Mouse (Mus musculus): ENCODE results near the gene Vti1a. TPM values are rescaled to one million over a fixed set of nuclear protein-coding genes. Genes with fewer than 3 reads are reported as not detected.

Vti1a gene
- polyA plus RNA-seq, 1 experiment from 2014 or later: 26.7 TPM

DNA sequence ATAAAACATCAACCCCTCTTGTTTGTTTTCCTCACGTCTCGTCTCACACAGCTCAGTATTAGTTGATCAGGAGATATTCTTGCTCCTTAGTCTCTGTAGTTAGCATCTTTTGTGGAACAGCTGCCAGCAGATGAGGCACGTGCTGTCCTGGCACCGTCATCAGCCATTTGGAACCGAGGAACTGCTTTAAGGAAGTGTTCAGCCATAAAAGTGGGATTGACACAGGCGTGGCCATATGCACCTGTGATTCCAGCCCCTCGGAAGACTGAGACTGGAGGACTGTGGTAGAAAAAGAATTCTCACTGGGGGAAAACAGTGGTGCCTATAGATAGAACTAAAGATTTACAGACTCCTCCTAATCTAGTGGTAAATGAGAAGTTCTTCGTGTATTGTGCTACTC is 127.5 kb downstream of the Vti1a start:
- Histone ChIP-seq H3K36me3 (ENCODE audit: control insufficient read depth, insufficient read depth, low read length) (no peaks in the 10 kb centered on the region), H3K27me3 (ENCODE audit: control insufficient read depth, insufficient read depth, low read depth, low read length) (no peaks in the 10 kb centered on the region), H3K9me3 (ENCODE audit: control insufficient read depth, low read length) (no peaks in the 10 kb centered on the region), H3K4me3 (ENCODE audit: low read length) (no peak overlapping the region), H3K9ac (ENCODE audit: low read length) (no peak overlapping the region), H3K27ac (ENCODE audit: low read length) (no peak overlapping the region), H3K4me2 (ENCODE audit: low read depth, low read length) (no peak overlapping the region), H3K4me1 (replicated peaks; ENCODE audit: control insufficient read depth, insufficient read depth, low read length) (no peaks in the 10 kb centered on the region)
- no peak for ATAC-seq (ENCODE audit: low read depth)
- 78% methylated on average over 8 of the region's 8 CpGs for WGBS

DNA sequence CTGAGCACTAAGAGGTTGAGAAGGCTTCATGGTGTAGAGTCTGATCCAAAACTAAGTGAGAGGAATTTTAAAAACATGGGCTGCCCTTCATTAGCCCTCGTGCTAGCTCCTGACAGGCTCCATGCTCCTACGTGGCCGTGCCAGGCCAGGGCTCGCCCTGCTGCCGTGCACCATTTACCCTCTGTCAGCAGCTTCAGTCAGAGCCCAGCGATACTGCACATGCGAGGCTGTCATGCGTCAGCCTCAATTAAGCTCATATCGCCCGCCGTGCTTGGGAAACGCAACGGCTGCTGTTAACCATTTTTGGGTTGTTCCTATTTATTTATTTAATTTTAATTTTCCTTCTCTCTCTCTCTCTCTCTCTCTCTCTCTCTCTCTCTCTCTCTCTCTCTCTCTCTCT is 133.0 kb downstream of the Vti1a start:
- no peaks in the 10 kb centered on the region for H3K9me3 ChIP-seq (ENCODE audit: control insufficient read depth, low read length)
- H3K4me3 ChIP-seq (ENCODE audit: low read length): no peak overlapping the region
- no peaks in the 10 kb centered on the region for H3K27me3 ChIP-seq (ENCODE audit: control insufficient read depth, insufficient read depth, low read depth, low read length)
- H3K4me1 ChIP-seq (replicated peaks; ENCODE audit: control insufficient read depth, insufficient read depth, low read length): no peaks in the 10 kb centered on the region
- ATAC-seq (ENCODE audit: low read depth): no peak
- WGBS: 64% methylated on average over 13 of the region's 13 CpGs
- no peaks in the 10 kb centered on the region for H3K36me3 ChIP-seq (ENCODE audit: control insufficient read depth, insufficient read depth, low read length)
- no peak overlapping the region for H3K4me2 ChIP-seq (ENCODE audit: low read depth, low read length)
- no peak overlapping the region for H3K9ac ChIP-seq (ENCODE audit: low read length)
- H3K27ac ChIP-seq (ENCODE audit: low read length): no peak overlapping the region

DNA sequence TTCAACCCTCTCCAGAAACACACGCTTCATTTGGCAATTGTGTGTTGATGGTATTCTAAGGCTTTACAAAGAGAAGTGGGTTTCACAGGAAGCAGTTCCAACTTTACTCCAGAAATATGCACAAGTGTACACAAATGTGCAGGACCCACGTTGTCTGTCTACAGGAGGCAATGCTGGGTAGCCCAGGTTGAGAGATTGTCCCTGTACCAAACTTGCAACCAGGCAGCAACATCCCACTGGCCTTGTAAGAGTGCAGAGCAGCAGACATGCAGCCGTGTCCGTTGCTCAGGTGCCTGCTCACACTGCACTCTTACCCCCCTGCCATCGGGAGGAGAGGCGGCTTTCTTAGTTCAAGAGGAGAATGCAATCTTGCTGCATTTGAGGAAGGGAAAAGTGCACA is 133.4 kb downstream of the Vti1a start:
- ATAC-seq (ENCODE audit: low read depth): no peak
- H3K27ac ChIP-seq (ENCODE audit: low read length): no peak overlapping the region
- H3K4me2 ChIP-seq (ENCODE audit: low read depth, low read length): no peak overlapping the region
- WGBS: 62% methylated on average over 6 of the region's 6 CpGs
- no peaks in the 10 kb centered on the region for H3K9me3 ChIP-seq (ENCODE audit: control insufficient read depth, low read length)
- no peak overlapping the region for H3K9ac ChIP-seq (ENCODE audit: low read length)
- no peaks in the 10 kb centered on the region for H3K27me3 ChIP-seq (ENCODE audit: control insufficient read depth, insufficient read depth, low read depth, low read length)
- H3K36me3 ChIP-seq (ENCODE audit: control insufficient read depth, insufficient read depth, low read length): no peaks in the 10 kb centered on the region
- no peaks in the 10 kb centered on the region for H3K4me1 ChIP-seq (replicated peaks; ENCODE audit: control insufficient read depth, insufficient read depth, low read length)
- no peak overlapping the region for H3K4me3 ChIP-seq (ENCODE audit: low read length)

DNA sequence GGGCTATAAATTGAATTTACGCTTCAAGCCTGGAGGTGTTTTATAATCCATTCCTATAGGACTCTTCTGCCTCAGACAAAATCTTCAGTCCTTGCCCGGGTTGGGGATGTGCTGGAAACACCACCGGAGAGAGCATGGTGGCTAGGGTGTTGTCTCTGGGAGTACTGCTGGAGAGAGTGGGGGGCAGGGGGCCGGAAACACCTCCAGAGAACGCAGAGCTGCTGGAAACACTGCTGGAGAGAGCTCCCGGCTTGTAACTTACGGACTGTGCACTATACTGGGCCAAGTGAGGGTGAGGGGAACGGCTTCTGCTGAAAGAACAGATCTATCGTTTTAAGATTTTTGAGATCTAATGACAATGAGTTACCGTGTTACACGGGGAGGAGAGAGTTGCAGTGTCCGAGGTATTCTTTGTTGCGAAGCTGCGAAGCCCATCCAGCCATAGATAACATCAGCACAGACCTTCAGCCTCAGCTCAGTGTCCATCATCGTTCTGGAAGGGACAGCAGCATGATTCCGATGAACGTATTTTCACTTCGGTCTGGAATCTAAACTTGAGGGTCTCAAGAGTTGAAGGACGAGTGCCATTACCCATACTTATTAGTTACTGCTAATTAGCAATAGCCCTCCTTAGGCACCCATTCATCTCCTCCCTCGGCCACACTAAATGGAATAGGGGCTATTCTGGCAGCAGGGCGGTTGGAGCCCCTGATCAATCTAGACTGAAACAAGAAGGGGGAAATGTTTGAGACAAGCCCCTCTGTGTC is 140.4 kb downstream of the Vti1a start:
- no peak overlapping the region for H3K4me3 ChIP-seq (ENCODE audit: low read length)
- no peaks in the 10 kb centered on the region for H3K4me1 ChIP-seq (replicated peaks; ENCODE audit: control insufficient read depth, insufficient read depth, low read length)
- ATAC-seq (ENCODE audit: low read depth): peak; percentile 54; the same call in 1 of the 2 replicates
- no peak overlapping the region for H3K27ac ChIP-seq (ENCODE audit: low read length)
- H3K4me2 ChIP-seq (ENCODE audit: low read depth, low read length): no peak overlapping the region
- no peak overlapping the region for H3K9ac ChIP-seq (ENCODE audit: low read length)
- no peaks in the 10 kb centered on the region for H3K36me3 ChIP-seq (ENCODE audit: control insufficient read depth, insufficient read depth, low read length)
- WGBS: 47% methylated on average over 21 of the region's 21 CpGs
- no peaks in the 10 kb centered on the region for H3K27me3 ChIP-seq (ENCODE audit: control insufficient read depth, insufficient read depth, low read depth, low read length)
- no peaks in the 10 kb centered on the region for H3K9me3 ChIP-seq (ENCODE audit: control insufficient read depth, low read length)

DNA sequence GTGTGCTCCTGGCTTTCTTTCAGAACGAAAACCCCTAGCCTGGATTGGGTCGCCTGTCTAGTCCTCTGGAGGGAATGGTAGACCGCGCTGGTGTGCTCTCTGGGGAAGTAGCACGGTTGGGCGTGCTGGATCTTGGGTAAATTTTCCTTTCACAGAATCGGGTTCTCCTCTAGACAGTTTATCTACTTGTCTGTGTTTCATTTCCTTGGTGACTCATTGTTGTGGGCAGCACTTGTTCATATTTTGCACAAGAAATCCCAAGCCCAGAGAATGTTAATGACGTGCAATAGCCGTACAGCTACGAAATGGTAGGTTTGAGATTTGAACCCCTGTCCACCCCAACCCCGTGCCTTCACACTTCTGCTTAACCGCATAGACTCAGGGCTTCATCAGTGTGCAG is 145.9 kb downstream of the Vti1a start:
- 81% methylated on average over 12 of the region's 12 CpGs for WGBS
- H3K36me3 ChIP-seq (ENCODE audit: control insufficient read depth, insufficient read depth, low read length): no peaks in the 10 kb centered on the region
- no peak overlapping the region for H3K9ac ChIP-seq (ENCODE audit: low read length)
- no peak overlapping the region for H3K4me3 ChIP-seq (ENCODE audit: low read length)
- no peak overlapping the region for H3K4me2 ChIP-seq (ENCODE audit: low read depth, low read length)
- ATAC-seq (ENCODE audit: low read depth): no peak
- H3K27ac ChIP-seq (ENCODE audit: low read length): no peak overlapping the region
- no peaks in the 10 kb centered on the region for H3K4me1 ChIP-seq (replicated peaks; ENCODE audit: control insufficient read depth, insufficient read depth, low read length)
- no peaks in the 10 kb centered on the region for H3K27me3 ChIP-seq (ENCODE audit: control insufficient read depth, insufficient read depth, low read depth, low read length)
- H3K9me3 ChIP-seq (ENCODE audit: control insufficient read depth, low read length): no peaks in the 10 kb centered on the region

DNA sequence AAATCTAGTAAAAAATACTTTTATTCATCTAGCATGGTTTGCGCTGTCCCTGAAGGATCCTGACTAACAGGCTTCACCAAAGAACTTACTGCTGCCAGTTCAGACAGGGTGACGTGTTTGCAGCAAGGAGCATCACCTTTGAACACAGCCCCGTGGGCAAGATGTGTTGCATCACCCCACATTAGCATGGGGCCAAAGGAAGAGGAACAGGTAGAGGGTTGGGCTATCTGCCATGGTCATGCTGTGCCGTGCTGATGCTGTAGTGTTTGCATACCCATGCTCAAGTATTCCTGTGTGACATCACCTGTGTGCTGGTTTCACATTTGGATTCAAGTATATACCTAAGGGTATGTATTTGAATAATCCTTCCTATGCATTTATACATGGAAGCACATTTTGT is 147.6 kb downstream of the Vti1a start:
- WGBS: 69% methylated on average over 4 of the region's 4 CpGs
- Histone ChIP-seq H3K9ac (ENCODE audit: low read length) (no peak overlapping the region), H3K4me2 (ENCODE audit: low read depth, low read length) (no peak overlapping the region), H3K27me3 (ENCODE audit: control insufficient read depth, insufficient read depth, low read depth, low read length) (no peaks in the 10 kb centered on the region), H3K4me3 (ENCODE audit: low read length) (no peak overlapping the region), H3K27ac (ENCODE audit: low read length) (no peak overlapping the region), H3K4me1 (replicated peaks; ENCODE audit: control insufficient read depth, insufficient read depth, low read length) (peaks cover 7% of the 10 kb centered on the region), H3K36me3 (ENCODE audit: control insufficient read depth, insufficient read depth, low read length) (no peaks in the 10 kb centered on the region), H3K9me3 (ENCODE audit: control insufficient read depth, low read length) (no peaks in the 10 kb centered on the region)
- no peak for ATAC-seq (ENCODE audit: low read depth)

DNA sequence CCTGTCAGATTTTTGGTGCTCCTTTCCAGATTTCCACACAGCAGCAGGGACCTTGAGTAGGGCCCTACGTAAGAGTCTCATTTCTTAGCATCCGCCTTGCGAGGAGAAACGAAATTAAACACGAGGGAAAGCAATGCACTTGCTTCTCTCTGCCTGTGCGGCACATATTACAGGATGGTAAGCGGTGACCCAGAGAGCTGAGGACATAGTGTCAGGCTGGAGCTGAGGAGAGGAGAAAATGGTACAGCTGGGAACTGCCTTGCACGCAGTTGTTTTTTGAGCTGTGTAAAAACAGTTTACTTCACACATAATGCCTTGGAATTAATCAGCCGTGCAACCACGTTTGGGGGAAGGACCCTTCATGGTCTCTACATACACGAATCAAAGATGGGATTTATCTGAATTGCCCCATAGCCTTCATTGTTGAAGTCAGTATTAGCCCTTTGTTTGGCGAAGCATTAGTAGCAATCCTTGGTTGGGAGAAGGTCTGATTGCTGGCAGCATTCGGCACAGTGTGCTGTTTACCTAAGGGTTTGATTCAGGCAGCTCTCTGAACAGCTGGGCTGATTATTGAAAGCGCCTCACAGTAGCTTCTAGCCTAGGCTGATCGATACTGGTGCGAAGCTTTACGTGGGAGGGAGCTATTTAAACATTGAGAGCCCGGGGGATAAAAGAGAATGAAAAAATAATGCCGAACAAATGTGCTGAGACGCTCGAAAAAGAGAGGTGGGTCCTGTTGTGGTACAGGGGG is 153.4 kb downstream of the Vti1a start:
- Histone ChIP-seq H3K4me1 (replicated peaks; ENCODE audit: control insufficient read depth, insufficient read depth, low read length) (peaks cover 11% of the 10 kb centered on the region), H3K27ac (ENCODE audit: low read length) (no peak overlapping the region), H3K36me3 (ENCODE audit: control insufficient read depth, insufficient read depth, low read length) (no peaks in the 10 kb centered on the region), H3K9ac (ENCODE audit: low read length) (no peak overlapping the region), H3K27me3 (ENCODE audit: control insufficient read depth, insufficient read depth, low read depth, low read length) (no peaks in the 10 kb centered on the region), H3K4me2 (ENCODE audit: low read depth, low read length) (peak overlapping the region; percentile 18; the same call in 1 of the 2 replicates), H3K9me3 (ENCODE audit: control insufficient read depth, low read length) (no peaks in the 10 kb centered on the region), H3K4me3 (ENCODE audit: low read length) (no peak overlapping the region)
- peak; percentile 62; the same call in 1 of the 2 replicates for ATAC-seq (ENCODE audit: low read depth)
- whole genome bisulfite sequencing: 45% methylated on average over 21 of the region's 21 CpGs

DNA sequence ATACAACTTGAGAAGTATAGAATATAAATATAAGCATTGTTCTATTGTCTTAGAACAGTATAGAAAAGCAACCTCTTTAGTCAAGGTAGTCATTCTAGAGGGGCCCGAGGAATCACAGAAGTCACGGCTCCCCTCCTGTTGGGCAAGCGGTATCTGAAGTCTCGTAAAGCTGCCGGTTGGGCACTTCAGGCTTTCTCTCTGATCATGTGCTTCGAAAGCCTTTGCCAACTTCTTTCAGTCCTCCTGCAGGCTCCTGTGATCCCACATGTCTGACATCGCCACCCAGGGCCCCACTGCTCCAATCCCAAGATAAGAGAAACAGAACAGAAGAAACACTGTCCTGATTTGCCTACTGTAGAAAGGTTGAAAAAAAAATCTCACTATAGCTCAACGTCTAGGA is 156.5 kb downstream of the Vti1a start:
- WGBS: 69% methylated on average over 8 of the region's 8 CpGs
- H3K4me2 ChIP-seq (ENCODE audit: low read depth, low read length): no peak overlapping the region
- no peak overlapping the region for H3K4me3 ChIP-seq (ENCODE audit: low read length)
- no peaks in the 10 kb centered on the region for H3K36me3 ChIP-seq (ENCODE audit: control insufficient read depth, insufficient read depth, low read length)
- H3K27me3 ChIP-seq (ENCODE audit: control insufficient read depth, insufficient read depth, low read depth, low read length): no peaks in the 10 kb centered on the region
- no peak overlapping the region for H3K27ac ChIP-seq (ENCODE audit: low read length)
- ATAC-seq (ENCODE audit: low read depth): no peak
- H3K9me3 ChIP-seq (ENCODE audit: control insufficient read depth, low read length): no peaks in the 10 kb centered on the region
- H3K9ac ChIP-seq (ENCODE audit: low read length): no peak overlapping the region
- peaks cover 11% of the 10 kb centered on the region for H3K4me1 ChIP-seq (replicated peaks; ENCODE audit: control insufficient read depth, insufficient read depth, low read length)

DNA sequence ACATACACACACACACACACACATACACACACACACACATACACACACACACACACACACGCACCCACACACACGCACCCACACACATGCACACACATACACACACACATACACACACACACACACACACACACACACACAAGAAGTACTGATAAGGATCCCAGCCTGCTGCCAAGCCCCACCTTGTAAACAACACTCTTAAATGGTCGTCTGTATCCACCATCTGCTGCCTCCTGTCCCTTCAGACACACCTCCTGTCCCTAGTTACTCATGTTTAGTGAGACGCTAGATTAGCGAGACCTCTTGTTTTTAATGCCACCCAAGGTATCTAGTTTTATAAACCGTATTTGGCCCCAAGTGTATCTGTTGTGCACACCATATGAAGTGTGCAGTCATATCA is 158.1 kb downstream of the Vti1a start:
- no peaks in the 10 kb centered on the region for H3K27me3 ChIP-seq (ENCODE audit: control insufficient read depth, insufficient read depth, low read depth, low read length)
- no peak overlapping the region for H3K27ac ChIP-seq (ENCODE audit: low read length)
- 55% methylated on average over 4 of the region's 6 CpGs for WGBS
- H3K9ac ChIP-seq (ENCODE audit: low read length): no peak overlapping the region
- peaks cover under 1% of the 10 kb centered on the region; the same call in 1 of the 2 replicates for H3K4me1 ChIP-seq (replicated peaks; ENCODE audit: control insufficient read depth, insufficient read depth, low read length)
- H3K36me3 ChIP-seq (ENCODE audit: control insufficient read depth, insufficient read depth, low read length): no peaks in the 10 kb centered on the region
- no peak overlapping the region for H3K4me3 ChIP-seq (ENCODE audit: low read length)
- H3K4me2 ChIP-seq (ENCODE audit: low read depth, low read length): no peak overlapping the region
- H3K9me3 ChIP-seq (ENCODE audit: control insufficient read depth, low read length): no peaks in the 10 kb centered on the region
- ATAC-seq (ENCODE audit: low read depth): no peak
